Mouse (Mus musculus) small intestine, adult 2 months (tissue): Measurements from ENCODE around the gene Mn1. TPM values are rescaled to one million over a fixed set of nuclear protein-coding genes. Genes with fewer than 3 reads are reported as not detected.

Experiments used
- H3K27ac ChIP-seq: fragments of 200-500 bp; 2 replicates; pipeline ENCODE4 v1.5.1; 2012; ENCODE audit warnings: low read depth, low read length, control low read depth, inconsistent platforms; ENCODE audit not compliant: insufficient read depth
- H3K27me3 ChIP-seq: fragments of 200-500 bp; 2 replicates; pipeline ENCODE4 v1.6.1; 2012; ENCODE audit warnings: mild to moderate bottlenecking, moderate library complexity, low read length, inconsistent platforms; ENCODE audit not compliant: control insufficient read depth, insufficient read depth
- H3K36me3 ChIP-seq: fragments of 200-500 bp; 2 replicates; pipeline ENCODE4 v1.6.1; 2012; ENCODE audit warnings: mild to moderate bottlenecking, low read length, control low read depth, inconsistent platforms; ENCODE audit not compliant: control insufficient read depth, insufficient read depth
- H3K4me1 ChIP-seq: fragments of 200-500 bp; 2 replicates; pipeline ENCODE4 v1.6.1; 2012; ENCODE audit warnings: low read length, inconsistent platforms, mixed read lengths; ENCODE audit not compliant: control insufficient read depth, insufficient read depth, insufficient read length
- H3K4me3 ChIP-seq: fragments of 200-500 bp; 2 replicates; pipeline ENCODE4 v1.5.1; 2012; ENCODE audit warnings: low read depth, mild to moderate bottlenecking, control low read depth, inconsistent platforms, low read length, moderate library complexity
- CTCF ChIP-seq: fragments of 200-500 bp; IDR thresholded peaks from 2 replicates; pipeline ENCODE4 v1.5.1; 2012; ENCODE audit warnings: low read depth, mild to moderate bottlenecking, control low read depth, inconsistent platforms, low read length, moderate library complexity, mixed read lengths; ENCODE audit not compliant: insufficient replicate concordance, insufficient read length; ENCODE audit errors: extremely low read depth
- POLR2A ChIP-seq: fragments of 200-500 bp; IDR thresholded peaks from 2 replicates; pipeline ENCODE4 v1.6.1; 2012; ENCODE audit warnings: low read depth, mild to moderate bottlenecking, control low read depth, inconsistent platforms, low read length, moderate library complexity
- WGBS: fragments of 180-500 bp; shearing (Covaris S2); methylation state at CpG from one replicate; pipeline ENCODE4 v1.1.7; 2018; 5-methylcytosine and 5-hydroxymethylcytosine counted together
- polyA plus RNA-seq: library from polyadenylated mRNA; depleted of rRNA; stranded (reverse); fragments of >200 nt; gene quantifications from 2 replicates; pipeline ENCODE4 v1.2.3, GENCODE M21; 2012

The Mn1 gene
- polyA plus RNA-seq, 1 experiment: 2.2 TPM

DNA sequence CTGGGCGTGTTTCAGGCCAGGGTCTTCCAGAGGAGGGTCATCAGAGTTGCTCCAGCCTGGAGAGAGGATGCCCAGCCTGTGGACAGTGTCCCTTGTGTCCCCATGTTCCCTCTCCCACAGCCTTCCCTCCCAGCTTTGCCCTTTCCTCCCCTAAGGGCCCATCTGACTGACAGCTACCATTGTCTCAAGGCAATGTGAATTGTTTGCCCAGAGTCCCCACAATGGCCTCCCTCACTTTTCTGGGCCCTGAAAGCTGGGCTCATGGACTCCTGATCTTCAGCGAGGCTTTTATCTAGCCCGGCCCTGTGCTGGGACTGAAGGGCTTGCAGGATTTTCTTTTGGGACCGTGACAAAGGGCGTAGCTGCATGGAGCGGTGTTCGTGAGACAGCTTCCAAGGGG is 29.5 kb downstream of the Mn1 start:
- TF ChIP-seq CTCF (no peak), POLR2A (no peak)
- no peak overlapping the region for H3K27ac ChIP-seq
- H3K4me3 ChIP-seq: no peak overlapping the region
- no peaks in the 10 kb centered on the region for H3K36me3 ChIP-seq
- H3K27me3 ChIP-seq: no peaks in the 10 kb centered on the region
- 59% methylated on average over 7 of the region's 7 CpGs for WGBS
- H3K4me1 ChIP-seq: no peaks in the 10 kb centered on the region

DNA sequence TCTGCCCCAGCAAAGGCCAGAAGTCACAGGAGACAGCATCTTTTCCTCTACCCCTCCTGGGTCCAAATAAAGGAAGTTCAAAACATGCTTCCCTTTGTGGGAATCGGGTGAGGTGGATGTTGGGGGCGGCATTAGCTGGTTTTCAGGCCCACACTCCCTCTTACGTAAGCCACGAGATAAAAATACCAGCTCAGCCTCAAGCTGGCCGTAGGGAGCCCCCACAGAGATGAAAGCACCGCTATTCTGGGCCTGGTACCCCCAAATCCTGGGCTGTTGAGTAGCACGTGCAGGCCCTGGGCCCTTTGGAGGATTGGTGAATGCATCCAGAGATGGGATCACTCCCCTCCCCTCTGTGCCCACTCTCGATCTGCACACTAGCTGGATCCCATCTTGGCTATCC is 32.5 kb downstream of the Mn1 start:
- no peak overlapping the region for H3K4me3 ChIP-seq
- WGBS: 50% methylated on average over 8 of the region's 8 CpGs
- H3K36me3 ChIP-seq: no peaks in the 10 kb centered on the region
- no peaks in the 10 kb centered on the region for H3K4me1 ChIP-seq
- H3K27ac ChIP-seq: no peak overlapping the region
- H3K27me3 ChIP-seq: no peaks in the 10 kb centered on the region
- TF ChIP-seq CTCF (no peak), POLR2A (no peak)

DNA sequence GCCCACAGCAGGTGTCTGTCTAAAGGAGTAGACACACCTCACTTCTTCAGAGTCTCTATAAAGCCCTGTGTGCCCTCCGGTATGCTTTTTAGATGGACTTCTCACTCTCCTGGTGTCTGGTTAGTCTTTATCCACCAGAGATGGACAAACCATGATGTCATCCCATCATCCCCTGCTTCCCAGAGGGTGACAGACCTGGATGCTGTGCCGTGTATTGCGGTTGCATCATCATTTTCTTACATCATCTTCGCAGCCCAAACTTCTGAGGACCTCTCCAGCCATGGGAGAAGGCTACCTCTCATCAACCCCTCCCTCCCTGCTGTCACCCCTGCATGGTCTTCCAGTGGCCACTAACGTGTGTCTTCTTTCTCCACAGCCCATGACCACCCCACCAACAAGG is 37.1 kb downstream of the Mn1 start:
- 75% methylated on average over 5 of the region's 5 CpGs for WGBS
- no peak overlapping the region for H3K27ac ChIP-seq
- no peak overlapping the region for H3K4me3 ChIP-seq
- H3K27me3 ChIP-seq: no peaks in the 10 kb centered on the region
- H3K4me1 ChIP-seq: no peaks in the 10 kb centered on the region
- H3K36me3 ChIP-seq: no peaks in the 10 kb centered on the region
- TF ChIP-seq CTCF: no peak
- no peak for TF ChIP-seq POLR2A

DNA sequence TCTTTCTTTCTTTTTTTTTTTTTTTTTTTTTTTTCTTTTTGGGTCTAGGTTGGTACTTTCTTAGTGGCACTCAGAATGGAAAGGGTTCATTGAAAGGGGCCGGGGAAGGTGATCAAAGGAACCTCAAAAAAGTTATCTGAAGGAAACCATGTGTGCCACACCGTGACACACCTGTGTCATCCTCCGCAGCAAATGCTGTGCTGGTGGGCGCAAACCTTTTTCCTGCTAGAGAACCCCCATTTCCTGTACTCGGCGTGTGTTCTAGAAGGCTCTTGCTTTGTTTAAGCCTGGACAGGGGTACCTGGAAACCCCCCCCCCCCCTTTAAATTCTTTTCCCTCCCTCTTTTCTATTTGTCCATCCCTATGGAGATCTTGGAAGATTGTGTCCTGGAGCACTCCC is 37.7 kb downstream of the Mn1 start:
- H3K36me3 ChIP-seq: no peaks in the 10 kb centered on the region
- H3K27me3 ChIP-seq: no peaks in the 10 kb centered on the region
- TF ChIP-seq CTCF (no peak), POLR2A (no peak)
- H3K4me1 ChIP-seq: no peaks in the 10 kb centered on the region
- H3K27ac ChIP-seq: no peak overlapping the region
- 80% methylated on average over 6 of the region's 6 CpGs for WGBS
- no peak overlapping the region for H3K4me3 ChIP-seq

DNA sequence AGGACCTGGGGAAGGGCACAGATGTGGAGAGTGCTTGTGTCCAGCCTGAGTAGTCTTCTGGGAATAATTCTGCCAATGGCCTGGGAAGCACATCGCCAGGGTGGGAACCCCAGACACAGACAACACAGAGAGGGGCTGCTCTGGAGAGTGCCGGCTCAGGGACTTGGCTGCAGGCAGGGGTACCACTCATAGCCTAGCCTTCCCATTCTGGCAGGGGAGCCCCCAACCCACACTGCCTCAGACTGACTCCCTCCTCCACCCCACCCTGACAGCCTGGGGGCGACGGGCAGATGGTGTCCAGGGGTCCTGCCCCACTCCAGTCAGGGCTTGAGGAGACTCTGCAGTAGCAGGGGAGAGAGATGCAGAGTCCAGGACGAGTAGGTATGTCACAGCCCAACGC is 41.5 kb downstream of the Mn1 start:
- 80% methylated on average over 6 of the region's 6 CpGs for WGBS
- TF ChIP-seq POLR2A: no peak
- H3K4me3 ChIP-seq: no peak overlapping the region

DNA sequence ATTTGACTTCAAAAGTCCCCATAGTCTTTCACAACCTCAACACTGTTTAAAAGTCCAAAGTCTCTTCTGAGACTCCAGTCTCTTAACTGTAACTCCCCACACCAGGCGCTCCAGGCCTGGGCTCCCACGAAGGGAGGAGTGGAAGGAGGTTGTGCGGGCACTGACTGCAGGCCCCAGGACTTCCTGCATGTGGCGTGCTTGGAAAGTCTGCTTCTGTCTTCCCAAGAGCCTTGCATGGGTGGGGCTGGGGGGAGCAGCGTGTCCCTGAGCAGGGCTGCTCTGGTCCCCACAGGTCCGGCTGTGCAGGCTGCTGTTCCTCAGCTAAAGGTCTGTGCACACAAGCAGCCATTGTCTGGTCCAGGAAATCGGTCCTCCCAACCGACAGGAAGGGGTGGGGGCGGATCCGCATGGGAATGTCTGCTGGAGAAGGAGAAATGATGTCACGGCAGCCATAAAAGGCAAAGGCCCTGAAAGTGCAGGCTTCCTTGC is 48.7 kb downstream of the Mn1 start:
- Histone ChIP-seq H3K4me3 (no peak overlapping the region), H3K4me1 (no peaks in the 10 kb centered on the region), H3K27ac (no peak overlapping the region), H3K27me3 (no peaks in the 10 kb centered on the region), H3K36me3 (no peaks in the 10 kb centered on the region)
- TF ChIP-seq CTCF (no peak), POLR2A (no peak)
- 35% methylated on average over 11 of the region's 11 CpGs for WGBS

More for the DNA sequence above, 41.5 kb downstream of the Mn1 start:
- no peaks in the 10 kb centered on the region for H3K36me3 ChIP-seq
- no peaks in the 10 kb centered on the region for H3K27me3 ChIP-seq
- no peaks in the 10 kb centered on the region for H3K4me1 ChIP-seq
- H3K27ac ChIP-seq: no peak overlapping the region

DNA sequence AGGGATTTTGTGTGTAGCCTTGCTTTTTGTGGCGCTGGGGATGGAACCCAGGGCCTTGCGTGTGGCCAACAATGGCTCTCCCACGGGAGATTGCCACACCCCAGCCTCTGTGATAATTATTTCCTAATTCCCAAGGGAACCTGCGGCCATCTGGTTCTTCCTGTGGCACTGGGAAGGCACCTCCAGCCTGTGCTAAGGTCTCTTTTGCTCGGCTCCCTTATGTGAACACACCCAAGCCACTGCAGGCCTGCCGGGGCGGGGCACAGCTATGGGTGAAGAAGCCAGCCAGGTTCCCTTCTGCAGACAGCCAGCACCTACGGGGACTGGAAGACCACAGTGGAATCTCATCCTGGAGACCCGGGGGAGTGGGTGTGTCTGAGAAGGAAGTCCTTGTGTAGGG is 49.3 kb downstream of the Mn1 start:
- Histone ChIP-seq H3K27ac (no peak overlapping the region), H3K36me3 (no peaks in the 10 kb centered on the region), H3K4me3 (no peak overlapping the region), H3K4me1 (no peaks in the 10 kb centered on the region), H3K27me3 (no peaks in the 10 kb centered on the region)
- WGBS: 41% methylated on average over 9 of the region's 9 CpGs
- TF ChIP-seq POLR2A (no peak), CTCF (no peak)

DNA sequence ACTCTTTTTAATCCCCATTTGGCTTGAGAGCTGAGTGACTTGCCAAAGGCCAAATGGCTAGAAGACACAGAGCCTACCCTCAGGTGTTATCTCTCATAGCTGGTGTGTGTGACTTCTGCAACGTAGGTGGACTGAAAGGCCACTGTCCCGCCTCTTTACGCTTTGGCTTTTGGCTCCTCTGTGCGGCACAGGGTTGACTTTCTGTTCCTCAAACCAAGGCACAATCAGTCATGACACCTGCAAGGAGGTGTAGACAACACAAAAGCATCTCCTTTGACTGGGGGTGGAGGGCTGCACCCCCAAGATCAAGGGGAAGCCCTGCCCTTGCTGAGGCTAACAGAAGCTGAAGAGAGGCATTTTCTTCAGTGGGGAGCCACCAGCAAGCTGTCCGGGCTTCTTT is 50.5 kb downstream of the Mn1 start:
- H3K27ac ChIP-seq: no peak overlapping the region
- H3K4me3 ChIP-seq: no peak overlapping the region
- H3K4me1 ChIP-seq: no peaks in the 10 kb centered on the region
- TF ChIP-seq CTCF (no peak), POLR2A (no peak)
- 62% methylated on average over 5 of the region's 5 CpGs for WGBS
- H3K27me3 ChIP-seq: no peaks in the 10 kb centered on the region
- H3K36me3 ChIP-seq: no peaks in the 10 kb centered on the region
